Mouse (Mus musculus): ENCODE data around the gene Cep128. TPM values are rescaled to one million over a fixed set of nuclear protein-coding genes. Genes with fewer than 3 reads are reported as not detected.

Gene Cep128
- total RNA-seq, 2 experiments from 2014 or later: 4.4 to 4.8 TPM

DNA sequence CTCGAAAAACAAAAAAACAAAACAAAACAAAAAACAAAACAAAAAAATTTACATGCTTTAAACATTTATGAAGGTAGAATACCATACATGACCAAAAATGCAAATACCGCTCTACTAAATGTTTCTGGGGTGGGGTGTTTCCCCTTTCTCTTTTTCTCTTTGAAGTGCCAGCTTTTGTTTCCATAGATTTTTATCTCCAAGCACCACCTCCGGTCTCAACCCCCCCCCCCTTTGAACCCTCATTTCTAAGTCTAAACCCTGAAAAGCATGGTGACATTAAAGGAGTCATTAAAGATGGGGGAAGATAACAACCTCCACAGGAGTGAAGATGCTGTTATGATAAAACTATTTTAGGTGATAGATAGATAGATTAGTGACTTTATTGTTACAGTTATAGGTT lies 318.8 kb downstream of the Cep128 start:
- DNase-seq (ENCODE audit: extremely low spot score in 1 of 2, low spot score in 1 of 2): no peak

DNA sequence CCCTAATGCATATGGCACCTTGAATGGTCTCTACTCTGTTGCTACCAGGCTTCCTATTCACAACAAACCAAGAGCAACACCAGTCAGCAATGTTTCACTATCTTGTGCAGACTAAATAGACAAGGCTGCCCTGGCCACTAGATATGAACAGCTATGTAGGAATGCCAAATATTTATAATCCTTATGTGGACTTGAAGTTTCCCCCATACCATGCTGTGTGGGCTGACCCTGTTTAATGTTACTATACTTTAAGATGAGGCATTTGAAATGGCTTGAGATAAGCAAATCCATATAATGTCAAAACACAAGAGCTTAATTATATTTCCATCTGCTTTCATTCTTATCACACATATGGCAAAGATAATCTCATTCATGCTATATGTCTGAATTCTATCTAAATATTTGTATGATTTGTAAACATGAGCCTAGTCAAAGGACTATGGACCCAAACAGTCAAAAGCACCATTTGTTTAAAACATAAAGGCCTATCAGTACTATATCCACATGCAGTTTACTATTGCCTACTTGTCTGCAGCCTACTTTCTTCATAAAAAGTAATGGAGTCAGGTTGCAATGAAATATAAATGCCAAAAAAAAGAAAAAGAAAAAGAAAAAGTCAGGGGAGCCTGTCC lies 319.7 kb downstream of the Cep128 start:
- DNase-seq (ENCODE audit: extremely low spot score in 1 of 2, low spot score in 1 of 2): no peak

DNA sequence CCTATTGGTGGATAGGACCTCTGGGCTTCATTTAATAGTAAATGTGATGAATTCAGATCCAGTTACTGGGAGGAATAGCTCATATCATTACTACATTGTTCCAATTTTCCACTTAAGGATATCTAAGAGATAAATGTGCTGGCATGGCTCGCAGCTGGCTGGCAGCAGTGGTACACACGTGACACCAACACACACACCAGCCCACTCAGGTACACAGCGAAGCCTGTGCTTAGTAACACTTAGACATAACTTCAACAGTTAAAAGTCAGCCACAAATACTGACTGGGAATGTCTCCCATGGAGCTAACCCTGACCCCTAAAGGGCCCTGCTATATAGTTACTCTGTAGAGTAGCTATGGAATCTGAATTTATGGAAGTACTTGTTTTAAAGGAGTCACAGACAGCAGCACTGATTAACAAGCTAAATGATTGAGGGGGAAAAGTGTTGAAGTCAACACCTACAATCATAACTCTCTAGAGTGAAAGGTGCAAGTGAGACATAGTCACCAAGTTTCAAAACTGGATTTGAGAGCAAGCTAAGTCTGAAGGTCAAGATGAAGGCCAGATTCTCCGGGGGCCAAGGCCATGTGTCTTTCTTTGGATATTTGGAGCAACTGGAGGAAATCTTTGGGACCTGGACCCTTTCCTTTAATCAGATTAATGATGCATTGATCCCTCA lies 320.7 kb downstream of the Cep128 start:
- DNase-seq (ENCODE audit: extremely low spot score in 1 of 2, low spot score in 1 of 2): no peak

DNA sequence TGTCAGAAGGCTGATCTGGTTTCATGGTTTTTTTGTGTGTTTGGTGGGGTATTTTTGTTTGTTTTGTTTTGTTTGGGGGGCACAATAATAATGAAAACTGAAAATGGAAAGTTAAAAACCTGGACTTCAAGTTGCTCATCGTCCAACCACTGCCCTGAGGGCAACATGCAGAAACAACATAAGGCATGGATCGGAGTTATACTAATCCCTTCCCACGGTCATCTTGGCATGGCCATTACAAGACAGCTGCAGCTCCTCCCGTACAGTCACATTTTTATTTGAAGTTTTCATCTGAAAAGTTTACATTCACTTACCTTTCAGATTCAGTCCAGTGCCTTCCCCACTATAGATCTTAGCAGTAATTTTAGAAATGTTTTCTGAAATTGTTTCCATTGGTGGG lies 321.5 kb downstream of the Cep128 start:
- DNase-seq (ENCODE audit: extremely low spot score in 1 of 2, low spot score in 1 of 2): no peak

DNA sequence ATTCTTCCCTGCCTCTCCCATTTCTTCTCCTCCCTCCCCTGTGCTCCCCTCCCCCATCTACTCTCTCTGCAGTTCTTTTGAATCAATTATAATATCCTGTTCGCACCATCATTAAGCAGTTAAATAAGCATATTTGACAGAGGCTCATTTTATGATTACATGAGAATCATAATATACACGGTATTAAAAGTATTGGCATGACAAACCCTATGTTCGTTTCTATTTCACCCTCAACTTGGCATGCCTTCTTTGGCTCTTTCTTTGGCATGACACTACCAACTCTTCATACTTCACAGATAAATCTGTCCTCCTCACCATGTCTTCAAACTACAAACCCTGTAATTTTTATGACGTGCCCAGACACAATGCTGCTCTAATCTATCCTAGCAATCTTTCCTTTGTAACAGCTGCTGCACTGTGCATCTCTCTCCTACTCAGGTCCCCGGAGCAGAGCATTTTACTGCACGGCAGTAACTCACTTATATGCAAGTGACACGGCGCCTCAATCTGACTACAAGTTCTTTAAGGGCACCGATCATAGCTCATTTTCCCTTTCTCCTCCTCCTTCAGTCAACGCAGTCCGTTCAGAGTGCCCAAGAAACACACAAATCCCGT lies 324.4 kb downstream of the Cep128 start:
- DNase-seq (ENCODE audit: extremely low spot score in 1 of 2, low spot score in 1 of 2): no peak

DNA sequence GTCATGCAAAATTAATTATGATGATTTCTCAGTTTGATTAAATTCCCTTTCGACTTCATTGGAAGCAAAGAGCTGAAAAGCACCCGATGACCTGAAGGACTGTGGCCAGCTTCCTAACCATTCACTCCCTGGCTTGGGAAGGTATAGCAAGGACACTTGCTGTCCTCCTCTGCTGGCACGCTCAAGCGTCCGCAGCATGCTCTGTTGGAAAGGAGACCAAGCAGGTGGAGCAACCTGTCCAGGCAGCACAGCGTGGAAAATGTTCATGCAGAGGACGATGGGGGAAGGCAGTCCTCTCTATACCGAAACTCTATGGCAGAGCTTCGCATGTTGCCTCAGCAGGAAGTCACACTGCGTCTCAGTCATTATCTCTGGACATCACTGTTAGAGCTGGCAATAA lies 327.3 kb downstream of the Cep128 start:
- DNase-seq (ENCODE audit: extremely low spot score in 1 of 2, low spot score in 1 of 2): no peak

DNA sequence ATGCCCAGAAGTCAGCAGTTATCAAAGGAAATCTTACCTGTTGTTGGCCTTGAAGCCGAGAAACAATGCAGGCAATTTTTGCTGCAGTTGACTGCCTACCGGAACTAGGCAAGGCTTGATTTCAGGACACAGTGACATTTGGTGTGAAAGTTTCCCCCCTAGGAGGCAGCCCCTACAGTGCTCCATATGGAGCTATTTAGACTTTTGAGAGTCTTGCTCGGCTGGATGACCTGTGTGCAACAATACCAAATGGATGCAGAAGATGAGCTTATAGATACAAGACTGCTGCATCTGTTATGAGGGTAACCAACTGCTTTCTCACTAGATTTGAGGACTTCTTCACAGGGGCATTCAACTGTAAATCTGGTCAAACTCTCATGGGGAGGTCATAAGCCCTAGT lies 331.9 kb downstream of the Cep128 start:
- no peak for DNase-seq (ENCODE audit: extremely low spot score in 1 of 2, low spot score in 1 of 2)

DNA sequence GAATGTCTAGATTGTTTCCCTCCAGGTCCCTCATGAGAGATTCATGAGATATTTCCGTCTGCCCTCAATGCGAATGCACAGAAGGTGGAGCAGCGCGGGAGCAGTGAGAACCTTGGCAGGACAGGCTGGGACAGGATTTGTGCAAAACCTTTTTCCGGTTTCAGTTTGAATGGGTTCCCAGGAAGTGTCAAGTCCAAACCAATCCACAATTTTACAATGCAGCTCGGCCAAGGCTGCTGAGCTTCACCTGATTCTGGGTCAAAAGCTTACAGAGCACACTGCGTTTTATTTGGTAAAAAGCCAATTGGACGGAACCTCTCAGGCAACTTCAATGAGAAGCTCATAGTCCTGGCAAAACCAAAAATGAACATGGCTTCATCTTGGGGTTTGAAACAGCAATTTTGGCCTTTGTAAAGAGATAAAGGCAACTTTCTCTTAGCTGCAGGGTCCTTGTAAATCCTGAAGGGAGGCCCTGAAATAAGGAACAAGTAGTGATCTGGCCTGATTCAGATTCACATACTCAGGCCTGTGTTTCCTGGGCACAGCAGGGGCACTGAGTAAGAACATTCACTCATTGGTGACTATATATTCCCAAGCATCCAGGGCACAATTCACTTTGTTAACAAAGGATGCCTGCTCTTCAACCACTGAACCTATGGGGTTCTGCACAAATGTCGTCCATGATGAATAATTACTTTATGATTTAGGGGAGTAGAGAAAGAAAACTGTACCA lies 333.4 kb downstream of the Cep128 start:
- no peak for DNase-seq (ENCODE audit: extremely low spot score in 1 of 2, low spot score in 1 of 2)

DNA sequence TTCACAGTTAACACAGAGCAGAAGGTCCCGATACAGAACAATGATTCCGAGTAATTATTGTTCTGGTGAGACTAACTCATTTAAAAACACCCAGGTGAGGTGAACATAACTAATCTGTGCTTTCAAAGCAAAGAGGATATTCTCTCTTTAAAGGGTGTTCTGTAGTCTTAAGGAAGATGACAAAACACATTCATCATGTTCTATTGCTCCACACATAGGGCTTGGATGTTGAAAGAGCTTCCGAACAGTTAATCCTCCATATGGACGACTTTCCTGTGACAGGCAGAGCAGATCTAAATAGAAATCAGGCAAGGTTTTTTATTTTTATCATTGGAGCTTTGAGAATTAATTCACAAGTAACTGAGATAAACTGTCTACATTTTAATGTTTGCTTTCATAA lies 342.8 kb downstream of the Cep128 start:
- no peak for DNase-seq (ENCODE audit: extremely low spot score in 1 of 2, low spot score in 1 of 2)

DNA sequence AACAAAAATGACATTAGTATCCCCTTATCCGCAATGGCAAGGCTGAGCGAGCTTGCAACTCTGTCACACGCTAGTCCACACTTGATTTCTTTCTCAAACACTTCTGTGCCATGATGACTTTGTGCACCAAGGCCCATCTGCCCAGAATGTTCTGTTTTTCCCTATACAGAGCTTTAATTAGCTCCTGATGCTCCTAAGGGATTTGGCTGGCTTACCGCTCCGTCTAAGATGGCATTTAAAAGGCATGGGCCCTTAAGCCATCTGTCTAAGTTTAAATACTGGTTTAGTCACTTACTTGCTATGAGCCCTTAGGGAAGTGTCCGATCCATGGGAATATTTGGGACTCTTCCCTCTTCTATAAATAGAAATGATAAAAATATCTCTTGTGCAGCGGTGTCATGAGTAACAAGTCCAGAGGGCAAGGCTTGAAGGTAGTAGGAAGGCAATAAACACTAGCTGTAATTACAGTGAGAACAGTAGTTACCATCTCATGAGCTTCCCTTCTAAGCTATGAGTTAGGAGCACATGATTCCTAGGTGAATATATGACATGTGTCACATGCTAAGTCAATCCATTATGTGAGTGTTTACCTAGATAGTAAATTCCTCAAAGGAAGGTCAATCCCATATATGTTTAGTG lies 343.8 kb downstream of the Cep128 start:
- DNase-seq (ENCODE audit: extremely low spot score in 1 of 2, low spot score in 1 of 2): no peak

DNA sequence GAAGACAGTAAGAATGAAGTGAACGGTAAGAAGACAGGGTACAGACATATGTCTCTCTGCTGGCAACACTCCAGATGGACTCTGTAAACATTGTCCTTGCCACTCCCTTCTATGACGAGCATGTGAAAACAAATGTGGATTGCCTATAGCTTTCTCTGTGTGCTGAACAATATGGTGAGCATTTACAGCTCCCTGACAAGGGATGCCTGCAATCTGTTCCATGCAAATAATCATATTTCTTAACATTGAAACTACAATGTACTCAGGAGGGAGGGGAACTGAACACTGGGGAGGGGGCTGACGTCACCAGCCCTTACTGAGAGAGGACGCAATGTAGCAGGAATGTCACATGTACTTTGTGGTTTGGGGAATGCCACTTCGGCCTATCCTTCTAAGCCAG lies 355.1 kb downstream of the Cep128 start:
- DNase-seq (ENCODE audit: extremely low spot score in 1 of 2, low spot score in 1 of 2): no peak

DNA sequence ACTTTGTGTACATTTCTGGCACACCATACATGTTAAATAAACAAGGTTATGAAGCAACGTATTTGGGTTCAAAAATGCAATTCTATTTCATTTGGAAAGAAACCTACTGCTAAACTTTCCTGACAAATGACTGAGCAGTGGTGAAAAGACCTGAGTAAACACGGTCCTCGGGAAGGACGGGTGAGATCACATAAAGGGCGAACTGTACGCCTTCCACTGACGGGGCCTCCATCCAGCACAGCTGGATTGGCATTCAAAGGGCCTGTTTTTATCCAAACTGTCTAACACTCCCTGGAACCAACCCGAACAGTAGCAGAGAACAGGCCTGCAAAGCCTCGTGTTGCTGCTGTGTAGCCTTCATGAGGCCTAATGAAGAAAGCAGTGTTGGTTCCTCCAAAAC lies 356.5 kb downstream of the Cep128 start:
- DNase-seq (ENCODE audit: extremely low spot score in 1 of 2, low spot score in 1 of 2): no peak

DNA sequence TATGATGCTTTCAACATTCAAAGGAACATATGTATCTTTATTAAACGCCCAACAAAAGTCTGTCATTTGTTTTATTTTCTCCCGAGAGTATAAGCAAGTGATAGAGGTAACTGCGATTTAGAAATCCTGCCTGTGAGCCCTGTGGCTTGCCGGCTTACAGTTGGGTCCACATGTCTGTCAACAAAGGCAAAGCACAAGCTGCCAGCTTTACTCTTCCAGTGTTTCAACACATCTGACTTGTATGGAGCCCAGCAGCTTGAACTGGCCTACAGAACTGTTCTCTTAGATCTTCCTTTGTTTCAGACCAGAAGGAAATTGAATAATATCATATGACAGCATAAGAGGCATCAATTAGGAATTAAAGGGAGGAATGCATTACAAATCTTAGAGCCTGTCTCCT lies 357.1 kb downstream of the Cep128 start:
- DNase-seq (ENCODE audit: extremely low spot score in 1 of 2, low spot score in 1 of 2): no peak

DNA sequence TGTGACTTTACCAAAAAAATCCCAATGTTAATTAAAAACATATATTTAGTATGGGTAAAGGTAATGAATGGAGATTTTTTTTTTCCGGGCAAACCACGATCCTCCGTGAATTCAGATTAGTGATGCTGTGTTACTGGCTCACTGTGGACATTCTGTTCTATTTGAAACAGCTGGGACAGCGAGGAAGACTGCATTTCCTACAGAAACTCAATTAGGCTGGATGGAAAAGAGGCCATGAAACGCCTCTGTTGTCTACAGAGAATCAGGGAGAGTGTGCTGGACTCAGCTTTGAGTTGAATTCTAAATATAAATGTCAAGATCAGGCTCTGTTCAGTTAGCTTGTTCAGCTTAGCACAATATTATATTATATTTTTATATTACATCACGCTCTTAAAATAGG lies 369.1 kb downstream of the Cep128 start:
- no peak for DNase-seq (ENCODE audit: extremely low spot score in 1 of 2, low spot score in 1 of 2)

DNA sequence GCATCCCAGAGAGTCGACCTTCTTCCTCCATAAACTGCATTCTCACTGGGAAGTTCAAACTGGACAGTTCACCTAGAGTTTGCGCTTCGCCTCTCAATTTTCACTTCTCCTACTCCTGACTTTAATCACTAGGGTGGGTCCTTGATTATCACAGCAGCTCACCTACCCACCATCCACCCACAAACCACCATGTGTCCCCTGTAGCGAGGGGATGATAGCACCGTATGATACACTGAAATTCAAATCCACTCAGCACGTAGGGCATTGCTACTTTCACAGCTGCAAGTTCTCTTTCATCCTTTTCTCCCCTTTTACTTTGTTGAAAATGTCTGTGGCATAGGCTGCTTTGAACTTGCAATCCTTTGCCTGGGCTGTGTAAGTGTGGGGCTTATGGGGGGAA lies 371.2 kb downstream of the Cep128 start:
- DNase-seq (ENCODE audit: extremely low spot score in 1 of 2, low spot score in 1 of 2): no peak

DNA sequence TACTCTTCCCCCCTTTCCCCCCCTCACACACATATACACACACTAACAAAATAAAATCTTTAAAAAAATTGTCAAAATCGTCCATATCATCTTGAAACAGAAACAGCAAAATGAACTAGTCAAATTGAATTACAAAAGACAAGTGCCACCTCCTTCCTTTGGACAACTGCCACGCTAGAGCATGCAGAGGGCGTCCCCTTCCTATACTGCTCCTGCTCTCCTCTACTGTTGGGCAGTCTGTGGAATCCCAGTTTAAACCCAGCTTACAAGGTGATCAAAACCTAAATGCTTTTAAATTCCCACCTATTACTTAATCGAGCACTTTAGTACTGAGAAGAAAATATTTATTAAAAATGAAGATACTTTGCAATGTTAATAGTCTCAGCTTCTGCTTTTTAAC lies 372.0 kb downstream of the Cep128 start:
- no peak for DNase-seq (ENCODE audit: extremely low spot score in 1 of 2, low spot score in 1 of 2)

DNA sequence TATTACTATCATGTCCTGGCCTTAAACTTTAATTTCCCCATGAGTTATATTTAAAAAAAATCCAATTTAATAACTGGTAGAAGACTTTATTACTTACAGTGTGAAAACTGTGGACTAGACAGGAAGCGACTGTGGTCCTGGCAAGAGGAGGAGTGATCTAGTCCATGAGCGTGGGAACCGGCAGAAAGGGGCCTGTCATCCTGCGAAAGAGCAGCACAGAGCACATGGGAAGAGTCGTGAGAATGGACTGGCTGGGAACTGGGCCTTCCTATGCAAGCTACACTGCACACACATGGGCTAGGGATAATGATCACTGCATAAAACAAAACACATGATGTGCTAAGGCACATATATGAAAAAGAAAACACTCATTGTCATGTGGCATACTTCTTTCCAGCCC lies 375.5 kb downstream of the Cep128 start:
- no peak for DNase-seq (ENCODE audit: extremely low spot score in 1 of 2, low spot score in 1 of 2)

DNA sequence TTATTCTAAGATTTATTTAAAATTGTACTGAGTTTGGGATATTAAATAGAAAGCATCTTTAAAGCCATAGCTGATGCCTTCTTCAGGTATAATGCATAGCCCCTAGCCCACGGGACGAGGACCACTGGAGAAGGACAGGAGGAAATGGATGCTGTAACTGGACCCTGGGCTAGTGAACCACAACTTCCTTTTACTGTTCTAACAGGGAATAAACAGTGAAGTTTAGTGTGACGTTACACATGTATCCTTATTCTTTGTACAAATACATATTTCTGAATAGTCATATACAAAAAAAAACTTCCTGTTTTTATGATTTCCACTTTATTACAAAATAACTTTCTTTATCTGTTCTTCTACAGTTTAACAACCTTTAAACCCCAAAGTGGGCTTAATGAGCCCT lies 376.0 kb downstream of the Cep128 start:
- no peak for DNase-seq (ENCODE audit: extremely low spot score in 1 of 2, low spot score in 1 of 2)

DNA sequence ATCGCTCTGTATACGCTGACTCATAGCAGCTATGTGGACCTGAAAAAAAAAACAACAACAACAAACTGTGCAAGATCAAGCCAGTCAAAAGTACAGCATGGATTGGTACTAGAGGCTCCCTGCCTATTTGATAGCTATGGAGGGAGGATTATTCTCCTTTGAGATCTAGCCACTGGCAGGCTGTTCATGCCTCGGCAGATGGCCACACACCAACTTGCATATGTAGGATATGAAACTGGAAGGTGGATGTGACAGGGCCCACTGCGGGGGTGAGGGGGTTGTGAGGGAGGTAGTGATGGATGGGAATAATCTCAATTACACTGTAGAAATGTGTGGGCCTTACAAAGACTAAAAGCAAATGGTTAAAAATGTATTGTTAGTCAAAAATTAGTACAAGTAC lies 386.7 kb downstream of the Cep128 start:
- no peak for DNase-seq (ENCODE audit: extremely low spot score in 1 of 2, low spot score in 1 of 2)

DNA sequence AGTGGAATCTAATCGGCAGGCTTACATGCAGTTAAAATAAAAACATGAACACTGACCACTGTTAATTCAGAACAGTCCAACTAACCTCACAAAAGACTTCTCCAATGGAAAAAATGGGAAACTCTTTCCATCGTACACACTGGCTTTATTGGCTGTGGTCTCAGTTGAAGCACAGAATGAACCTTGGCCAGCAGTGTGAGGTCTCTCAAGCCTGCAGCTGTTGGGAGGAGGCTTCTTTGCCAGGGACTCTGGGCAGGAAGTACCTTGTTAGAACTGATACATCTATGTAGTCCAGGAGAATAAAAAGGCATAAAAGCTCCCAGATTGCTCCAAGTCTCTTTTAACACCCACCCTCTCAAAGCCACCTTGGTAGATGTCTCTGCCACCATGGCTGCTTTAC lies 390.9 kb downstream of the Cep128 start:
- DNase-seq (ENCODE audit: extremely low spot score in 1 of 2, low spot score in 1 of 2): no peak

DNA sequence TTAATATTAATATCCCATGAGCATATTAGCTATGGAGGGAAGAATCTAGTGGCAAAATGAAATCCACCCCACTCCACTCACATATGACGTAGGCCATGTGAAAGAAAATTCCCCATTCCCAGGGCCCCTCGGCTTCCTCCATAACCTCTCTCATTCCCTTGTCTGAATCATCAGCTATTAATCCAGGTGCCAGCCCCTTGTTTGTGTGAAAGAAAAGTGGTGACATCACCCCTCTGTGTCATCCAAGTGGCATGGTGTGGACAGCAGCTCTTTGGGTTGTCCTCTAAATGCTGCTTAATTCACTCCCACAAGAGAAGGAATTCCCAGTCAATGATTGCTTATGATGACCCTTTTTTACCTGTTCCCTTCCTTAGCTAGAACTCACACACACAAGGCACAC lies 396.4 kb downstream of the Cep128 start:
- DNase-seq (ENCODE audit: extremely low spot score in 1 of 2, low spot score in 1 of 2): no peak

Data from layer of hippocampus, postnatal 25 days (tissue).